Mouse (Mus musculus) neural tube, embryonic 11.5 days (tissue): ENCODE data around the gene Slamf9. TPM values are rescaled to one million over a fixed set of nuclear protein-coding genes. Genes with fewer than 3 reads are reported as not detected.

Source experiments
- ATAC-seq: fragments of 200-750 bp; cut with Nextera tagmentation; 2 replicates; pipeline ENCODE4 v1.8.0; 2017; ENCODE audit warnings: moderate number of reproducible peaks, mild to moderate bottlenecking, moderate TSS enrichment, moderate library complexity; ENCODE audit not compliant: insufficient read depth, low FRiP score, low TSS enrichment
- DNase-seq: peaks from one replicate; pipeline ENCODE4 v3.0.0-alpha.2; 2015; ENCODE audit warnings: low spot score
- H3K27ac ChIP-seq: fragments of 300-500 bp; sonication (generic); 2 replicates; pipeline ENCODE4 v1.5.1; 2014; ENCODE audit warnings: low read depth, mild to moderate bottlenecking, low read length
- H3K27me3 ChIP-seq: fragments of 300-500 bp; sonication (generic); 2 replicates; pipeline ENCODE4 v1.6.1; 2014; ENCODE audit warnings: mild to moderate bottlenecking, low read length, mixed read lengths; ENCODE audit not compliant: control insufficient read depth, insufficient read depth
- H3K36me3 ChIP-seq: fragments of 300-500 bp; sonication (generic); 2 replicates; pipeline ENCODE4 v1.6.1; 2014; ENCODE audit warnings: mild to moderate bottlenecking, low read length, moderate library complexity, mixed read lengths; ENCODE audit not compliant: control insufficient read depth, insufficient read depth
- H3K4me1 ChIP-seq: fragments of 300-500 bp; sonication (generic); 2 replicates; pipeline ENCODE4 v1.6.1; 2014; ENCODE audit warnings: low read length, mixed read lengths; ENCODE audit not compliant: control insufficient read depth, insufficient read depth
- H3K4me2 ChIP-seq: fragments of 300-500 bp; sonication (generic); 2 replicates; pipeline ENCODE4 v1.6.1; 2014; ENCODE audit warnings: low read depth, mild to moderate bottlenecking, moderate library complexity
- H3K4me3 ChIP-seq: fragments of 300-500 bp; sonication (generic); 2 replicates; pipeline ENCODE4 v1.5.1; 2014; ENCODE audit warnings: low read depth, low read length
- H3K9ac ChIP-seq: fragments of 300-500 bp; sonication (generic); 2 replicates; pipeline ENCODE4 v1.6.1; 2014; ENCODE audit warnings: mild to moderate bottlenecking, low read length
- H3K9me3 ChIP-seq: fragments of 300-500 bp; sonication (generic); 2 replicates; pipeline ENCODE4 v1.6.1; 2016; ENCODE audit warnings: low read length; ENCODE audit not compliant: control insufficient read depth
- WGBS: fragments of 180-500 bp; shearing (Covaris S2); extraction: QIAGEN DNeasy Blood & Tissue Kit; methylation state at CpG from one replicate; pipeline ENCODE4 v1.1.7; 2014; 5-methylcytosine and 5-hydroxymethylcytosine counted together
- polyA plus RNA-seq: library from polyadenylated mRNA; unstranded; fragments of >200 nt; fragmentation: Nextera tagmentation; extraction: Ambion mirVana; gene quantifications from 2 replicates; pipeline ENCODE4 v1.2.1, GENCODE M21; 2014

Gene Slamf9
- polyA plus RNA-seq, 1 experiment from 2014 or later: 0.17 TPM

GRCm38 (mm10) chr1:172469373-172469772 is 5.8 kb upstream of the Slamf9 start:
- no peaks in the 10 kb centered on the region for H3K36me3 ChIP-seq
- H3K4me1 ChIP-seq: no peaks in the 10 kb centered on the region
- H3K27me3 ChIP-seq: no peaks in the 10 kb centered on the region
- H3K27ac ChIP-seq: no peak overlapping the region
- no peak overlapping the region for H3K4me2 ChIP-seq
- 84% methylated on average over 5 of the region's 5 CpGs for WGBS
- no peaks in the 10 kb centered on the region for H3K9me3 ChIP-seq
- no peak overlapping the region for H3K9ac ChIP-seq
- DNase-seq (no peak), ATAC-seq (no peak)
- H3K4me3 ChIP-seq: no peak overlapping the region

DNA sequence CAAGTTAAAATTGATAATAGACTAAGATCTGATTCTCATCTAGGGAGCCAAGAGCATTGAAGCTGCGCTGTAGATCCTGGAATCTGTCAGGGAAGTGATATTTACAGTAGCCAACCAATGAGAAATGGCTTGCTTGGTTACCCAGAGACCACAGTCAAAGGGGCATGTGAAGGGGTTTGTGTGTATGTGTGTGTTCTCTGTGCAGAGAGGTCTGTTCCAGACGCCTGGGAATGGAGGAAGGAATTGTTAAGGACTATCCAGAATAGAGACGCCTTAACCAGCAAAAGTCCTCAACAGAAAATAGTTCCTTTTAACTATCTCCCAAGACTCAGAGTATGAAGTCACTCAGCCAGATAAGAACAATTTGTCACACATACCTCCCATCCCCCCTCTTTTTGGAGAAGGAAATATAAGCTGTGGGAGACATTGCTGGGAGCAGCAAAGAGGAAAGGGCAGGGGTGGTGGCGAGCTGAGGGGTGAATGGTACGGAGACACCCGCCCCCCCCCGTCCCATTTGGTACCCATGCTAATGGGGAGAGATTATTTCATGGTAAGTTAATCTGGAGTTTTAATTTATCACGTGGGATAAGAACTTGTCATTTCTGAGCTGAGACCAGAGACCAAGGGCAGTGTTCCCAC is 5.2 kb upstream of the Slamf9 start:
- H3K4me2 ChIP-seq: no peak overlapping the region
- no peak for ATAC-seq
- H3K27me3 ChIP-seq: no peaks in the 10 kb centered on the region
- no peak overlapping the region for H3K4me3 ChIP-seq
- no peaks in the 10 kb centered on the region for H3K36me3 ChIP-seq
- WGBS: 74% methylated on average over 8 of the region's 8 CpGs
- no peak overlapping the region for H3K27ac ChIP-seq
- DNase-seq: no peak
- no peaks in the 10 kb centered on the region for H3K4me1 ChIP-seq
- no peaks in the 10 kb centered on the region for H3K9me3 ChIP-seq
- no peak overlapping the region for H3K9ac ChIP-seq

DNA sequence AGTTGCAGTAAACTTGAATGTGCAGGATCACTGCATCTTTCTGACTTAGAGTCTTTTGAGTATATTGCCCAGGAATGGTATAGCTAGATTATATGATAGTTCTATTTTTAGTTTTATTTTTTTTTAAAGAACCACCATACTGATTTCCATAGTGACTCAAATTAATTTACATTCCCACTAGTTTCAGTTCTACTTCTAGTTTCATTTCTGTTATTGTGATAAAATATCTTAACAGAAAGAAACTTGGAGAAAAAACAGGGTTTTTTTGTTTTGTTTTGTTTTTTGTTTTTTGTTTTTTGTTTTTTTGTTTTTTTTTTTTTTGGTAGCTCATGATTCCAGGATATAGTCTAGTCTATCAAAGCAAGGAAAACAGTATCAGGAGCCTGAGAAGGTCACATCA is 2.2 kb upstream of the Slamf9 start:
- Histone ChIP-seq H3K4me2 (no peak overlapping the region), H3K9me3 (no peaks in the 10 kb centered on the region), H3K4me1 (no peaks in the 10 kb centered on the region), H3K4me3 (no peak overlapping the region), H3K27ac (no peak overlapping the region), H3K36me3 (no peaks in the 10 kb centered on the region), H3K9ac (no peak overlapping the region), H3K27me3 (no peaks in the 10 kb centered on the region)
- DNase-seq (no peak), ATAC-seq (no peak)

DNA sequence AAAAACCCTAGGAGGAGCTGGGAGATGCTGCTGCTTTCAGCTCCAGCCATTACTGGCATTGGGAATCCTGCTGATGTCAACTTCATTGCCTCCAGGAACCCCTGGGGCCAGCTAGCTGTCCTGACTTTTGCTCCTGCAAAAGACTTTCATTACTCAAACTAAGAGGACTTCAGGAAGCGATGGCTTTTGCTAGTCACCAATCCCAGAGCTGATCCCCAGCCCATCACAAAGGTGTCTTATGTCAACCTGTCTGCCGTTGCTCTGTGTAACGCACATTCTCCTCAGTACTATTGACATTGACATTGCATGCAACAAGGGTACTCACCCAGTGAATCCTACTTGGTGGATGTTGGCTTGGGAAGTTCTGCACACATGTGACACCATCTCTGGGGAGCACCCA is 962 bp upstream of the Slamf9 start:
- Histone ChIP-seq H3K36me3 (no peaks in the 10 kb centered on the region), H3K4me2 (no peak overlapping the region), H3K4me3 (no peak overlapping the region), H3K9ac (no peak overlapping the region), H3K27ac (no peak overlapping the region), H3K27me3 (no peaks in the 10 kb centered on the region), H3K9me3 (no peaks in the 10 kb centered on the region), H3K4me1 (no peaks in the 10 kb centered on the region)
- WGBS: 88% methylated on average over 3 of the region's 3 CpGs
- ATAC-seq (no peak), DNase-seq (no peak)

DNA sequence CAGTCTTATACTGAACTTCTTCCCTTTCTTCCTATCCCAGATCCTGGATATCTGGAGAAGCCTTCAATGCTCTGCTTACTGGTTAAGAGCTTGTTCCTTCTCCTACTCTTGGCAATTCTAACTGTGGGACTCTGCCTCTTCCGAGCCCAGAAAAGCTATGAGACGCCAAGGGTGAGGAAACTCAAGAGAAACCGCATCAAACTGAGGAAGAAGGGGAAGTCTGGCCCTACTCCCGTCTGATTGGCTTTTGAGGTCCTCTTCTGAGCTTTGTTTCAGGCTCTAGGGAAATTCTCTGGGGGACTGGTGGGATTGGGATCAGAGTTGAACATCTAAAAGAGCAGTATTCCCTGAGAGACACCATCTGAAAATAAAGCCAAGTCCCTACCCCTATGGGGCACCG is 2.9 kb downstream of the Slamf9 start:
- Histone ChIP-seq H3K27ac (no peak overlapping the region), H3K4me2 (no peak overlapping the region), H3K9ac (no peak overlapping the region), H3K36me3 (no peaks in the 10 kb centered on the region), H3K9me3 (no peaks in the 10 kb centered on the region), H3K4me1 (no peaks in the 10 kb centered on the region; the same call in 1 of the 2 replicates), H3K27me3 (no peaks in the 10 kb centered on the region), H3K4me3 (no peak overlapping the region)
- WGBS: 83% methylated on average over 5 of the region's 5 CpGs
- ATAC-seq (no peak), DNase-seq (no peak)

GRCm38 (mm10) chr1:172480376-172480775 is 5.2 kb downstream of the Slamf9 start:
- WGBS: 87% methylated on average over 4 of the region's 4 CpGs
- peaks cover 23% of the 10 kb centered on the region for H3K4me1 ChIP-seq
- H3K27me3 ChIP-seq: no peaks in the 10 kb centered on the region
- no peaks in the 10 kb centered on the region for H3K9me3 ChIP-seq
- no peak overlapping the region for H3K9ac ChIP-seq
- H3K4me3 ChIP-seq: no peak overlapping the region
- H3K4me2 ChIP-seq: no peak overlapping the region
- DNase-seq (no peak), ATAC-seq (no peak)
- no peaks in the 10 kb centered on the region for H3K36me3 ChIP-seq
- no peak overlapping the region for H3K27ac ChIP-seq

DNA sequence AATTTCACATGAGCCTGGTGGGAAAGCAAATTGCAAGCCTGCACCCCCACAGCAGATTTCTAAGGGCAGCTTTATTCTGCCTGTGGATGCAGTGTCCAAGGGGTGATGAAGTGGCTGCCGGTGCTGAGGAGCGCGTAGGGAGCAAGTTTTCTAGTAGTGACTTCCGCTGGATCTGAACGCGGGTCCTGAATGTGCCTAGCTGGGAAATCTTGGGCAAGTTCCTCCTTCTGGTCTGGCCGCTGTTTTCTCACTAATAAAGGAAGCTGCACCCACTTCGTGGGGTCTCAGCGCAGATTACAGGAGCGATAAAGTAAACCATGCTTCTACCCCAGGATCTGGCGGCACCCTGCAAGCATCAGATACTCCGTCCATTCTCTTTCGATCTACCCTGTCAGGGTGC is 6.0 kb downstream of the Slamf9 start:
- 18% methylated on average over 13 of the region's 13 CpGs for WGBS
- H3K27me3 ChIP-seq: no peaks in the 10 kb centered on the region

DNA sequence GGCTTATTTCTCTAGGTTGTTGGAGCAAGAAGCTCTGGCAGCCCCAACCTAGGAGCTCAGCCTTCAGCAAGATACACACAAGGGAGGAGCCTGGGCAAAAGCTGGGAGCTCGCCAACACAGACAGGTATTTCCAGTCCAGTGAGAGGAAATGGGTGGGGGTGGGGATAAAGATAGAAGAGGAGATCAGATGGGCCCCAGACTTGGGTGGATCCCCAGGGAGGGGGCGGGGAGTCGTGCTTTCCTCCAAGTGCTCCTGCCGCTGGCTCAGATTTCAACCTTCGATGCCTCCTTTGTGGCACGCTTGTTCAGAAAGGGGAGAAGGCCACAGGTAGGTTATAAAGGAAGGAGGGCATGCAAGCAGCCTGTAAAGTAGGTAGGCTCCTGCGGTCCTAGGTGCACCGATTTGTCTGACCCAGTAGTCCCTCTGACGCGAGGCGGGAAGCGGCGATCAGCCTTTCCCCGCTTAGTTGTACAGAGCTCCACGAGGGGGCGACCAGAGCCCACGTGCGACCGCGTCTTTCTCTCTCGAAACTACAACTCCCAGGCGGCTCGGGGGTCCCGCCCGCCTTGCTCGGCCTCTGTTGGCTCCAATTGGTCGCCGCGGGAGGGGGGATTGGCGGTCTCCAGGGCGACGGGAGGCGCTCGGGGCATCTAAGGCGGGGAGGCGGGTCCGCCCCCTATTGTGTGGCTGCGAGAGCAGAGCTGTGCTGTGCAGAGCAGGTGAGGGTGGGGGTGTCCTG is 6.6 kb downstream of the Slamf9 start, which contains the start of gene Igsf9:
Gene Igsf9, plus strand, starts transcription at position 249 of the 741 bp plus-strand sequence.
- under 1% methylated on average over 37 of the region's 38 CpGs for WGBS

More for the DNA sequence above, 6.0 kb downstream of the Slamf9 start:
- H3K9ac ChIP-seq: no peak overlapping the region
- no peaks in the 10 kb centered on the region for H3K36me3 ChIP-seq
- H3K9me3 ChIP-seq: no peaks in the 10 kb centered on the region
- H3K4me1 ChIP-seq: peaks cover 31% of the 10 kb centered on the region
- DNase-seq (no peak), ATAC-seq (0 out of 2 replicates have a peak, but pooled peaks have one; percentile 0)
- peak overlapping the region; percentile 73 for H3K4me2 ChIP-seq
- no peak overlapping the region for H3K27ac ChIP-seq
- peak overlapping the region; percentile 74 for H3K4me3 ChIP-seq

More for the DNA sequence above, 6.6 kb downstream of the Slamf9 start, which contains the start of gene Igsf9:
- DNase-seq (peak; percentile 97), ATAC-seq (peak; percentile 88)
- Histone ChIP-seq H3K27ac (0 out of 2 replicates have a peak within 1 kb of the TSS, but pooled peaks have one; percentile 3), H3K4me3 (peak within 1 kb of the TSS; percentile 74), H3K27me3 (no peaks in the 10 kb centered on the region), H3K9me3 (no peaks in the 10 kb centered on the region), H3K4me2 (peak within 1 kb of the TSS; percentile 73), H3K36me3 (no peaks in the 10 kb centered on the region), H3K9ac (peak within 1 kb of the TSS; percentile 70), H3K4me1 (peaks cover 37% of the 10 kb centered on the region)
